Mouse (Mus musculus) embryonic facial prominence, embryonic 12.5 days (tissue): ENCODE data around the gene Serping1. TPM values are rescaled to one million over a fixed set of nuclear protein-coding genes. Genes with fewer than 3 reads are reported as not detected.
A peak's percentile ranks its signal among the peaks of the same experiment; 100 is the strongest.

Source experiments
- ATAC-seq: fragments of 200-750 bp; cut with Nextera tagmentation; 2 replicates; pipeline ENCODE4 v1.8.0; 2017; ENCODE audit not compliant: insufficient number of reproducible peaks, insufficient read depth, low FRiP score, low TSS enrichment
- H3K27ac ChIP-seq: fragments of 300-500 bp; sonication (generic); 2 replicates; pipeline ENCODE4 v1.5.1; 2016; ENCODE audit warnings: mild to moderate bottlenecking
- H3K27me3 ChIP-seq: fragments of 300-500 bp; sonication (generic); 2 replicates; pipeline ENCODE4 v1.6.1; 2016; ENCODE audit warnings: mild to moderate bottlenecking, moderate library complexity
- H3K36me3 ChIP-seq: fragments of 300-500 bp; sonication (generic); 2 replicates; pipeline ENCODE4 v1.6.1; 2016; ENCODE audit warnings: mild to moderate bottlenecking
- H3K4me1 ChIP-seq: fragments of 300-500 bp; sonication (generic); 2 replicates; pipeline ENCODE4 v1.6.1; 2016
- H3K4me2 ChIP-seq: fragments of 300-500 bp; sonication (generic); replicated peaks from 2 replicates; pipeline ENCODE4 v1.6.1; 2016; ENCODE audit warnings: mild to moderate bottlenecking, moderate library complexity
- H3K4me3 ChIP-seq: fragments of 300-500 bp; sonication (generic); 2 replicates; pipeline ENCODE4 v1.5.1; 2016; ENCODE audit warnings: mild to moderate bottlenecking
- H3K9ac ChIP-seq: fragments of 300-500 bp; sonication (generic); 2 replicates; pipeline ENCODE4 v1.6.1; 2016; ENCODE audit warnings: mild to moderate bottlenecking, moderate library complexity
- H3K9me3 ChIP-seq: fragments of 300-500 bp; sonication (generic); 2 replicates; pipeline ENCODE4 v1.6.1; 2016; ENCODE audit warnings: mild to moderate bottlenecking, moderate library complexity
- WGBS: fragments of 180-500 bp; shearing (Covaris S2); methylation state at CpG from one replicate; pipeline ENCODE4 v1.1.7; 2016; 5-methylcytosine and 5-hydroxymethylcytosine counted together
- polyA plus RNA-seq: library from polyadenylated mRNA; unstranded; fragments of >200 nt; fragmentation: Nextera tagmentation; extraction: Ambion mirVana; gene quantifications from 2 replicates; pipeline ENCODE4 v1.2.1, GENCODE M21; 2016

Serping1 gene
- polyA plus RNA-seq, 1 experiment from 2014 or later = 24.7 TPM

DNA sequence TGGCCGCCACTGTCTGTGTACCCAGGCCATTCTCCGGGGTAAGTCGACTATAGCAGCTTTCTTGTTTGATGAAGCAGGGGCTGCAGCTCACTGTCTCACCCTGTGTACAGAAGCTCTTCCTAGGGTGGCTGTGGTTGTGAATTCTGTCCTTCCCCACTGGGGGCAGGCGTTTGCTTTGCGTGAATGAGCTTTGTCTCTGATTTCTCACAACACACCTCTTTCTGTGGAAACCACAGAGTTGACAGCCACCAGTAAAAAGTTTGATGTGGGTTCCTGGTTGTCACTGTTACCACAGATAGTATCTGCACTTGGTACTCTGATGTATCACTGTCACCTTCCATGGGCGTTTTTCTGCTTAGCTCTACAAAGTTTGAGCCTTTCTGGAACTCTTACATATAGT, 4.0 kb upstream of the Serping1 start:
- H3K27ac ChIP-seq = no peak overlapping the region
- H3K36me3 ChIP-seq = no peaks in the 10 kb centered on the region
- no peak for ATAC-seq
- H3K4me1 ChIP-seq = peaks cover 6% of the 10 kb centered on the region
- no peak overlapping the region for H3K4me3 ChIP-seq
- no peak overlapping the region for H3K4me2 ChIP-seq
- H3K9ac ChIP-seq = no peak overlapping the region
- no peaks in the 10 kb centered on the region for H3K9me3 ChIP-seq
- no peaks in the 10 kb centered on the region for H3K27me3 ChIP-seq
- 57% methylated on average over 6 of the region's 6 CpGs for WGBS

DNA sequence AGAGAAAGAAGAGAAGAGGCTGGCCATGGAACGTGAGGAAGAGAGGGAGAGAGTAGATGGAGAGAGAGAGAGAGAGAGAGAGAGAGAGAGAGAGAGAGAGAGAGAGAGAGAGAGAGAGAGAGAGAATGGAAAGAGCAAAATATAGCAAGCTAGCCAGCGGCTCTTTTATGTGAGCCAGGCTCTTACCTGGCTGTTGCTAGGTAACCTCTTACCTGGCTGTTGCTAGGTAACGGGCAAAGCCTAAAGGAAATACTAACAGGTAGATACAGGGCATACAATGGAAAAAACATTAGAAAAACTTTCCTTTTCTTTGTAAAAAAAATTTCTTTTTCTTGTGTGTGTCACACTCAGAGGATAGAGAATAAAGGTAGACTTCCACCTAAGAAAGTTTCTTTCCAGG, 2.5 kb upstream of the Serping1 start:
- H3K9me3 ChIP-seq = no peaks in the 10 kb centered on the region
- ATAC-seq = no peak

DNA sequence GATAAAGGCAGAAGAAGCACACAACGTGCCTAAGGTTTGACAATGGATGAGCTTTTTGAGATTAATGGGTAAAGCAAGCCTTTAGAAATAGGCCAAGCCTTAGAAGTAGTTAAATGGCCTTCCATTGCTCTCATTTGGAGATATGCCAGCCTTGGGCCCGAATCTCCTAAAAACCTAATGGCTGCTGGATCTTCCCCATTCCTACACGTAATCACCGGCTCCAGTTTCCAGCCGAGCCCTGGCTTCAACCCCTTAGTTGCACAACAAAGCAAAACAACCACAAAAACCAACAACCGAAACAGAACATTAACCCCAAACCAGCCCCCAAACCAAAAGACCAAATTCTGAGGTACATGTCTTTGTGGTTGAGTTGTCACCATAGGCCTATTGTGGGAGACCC, 421 bp upstream of the Serping1 start:
- 84% methylated on average over 6 of the region's 6 CpGs for WGBS
- H3K4me1 ChIP-seq = peaks cover 7% of the 10 kb centered on the region
- H3K4me3 ChIP-seq = no peak overlapping the region
- H3K36me3 ChIP-seq = no peaks in the 10 kb centered on the region
- no peak overlapping the region for H3K9ac ChIP-seq
- H3K27me3 ChIP-seq = no peaks in the 10 kb centered on the region
- no peak overlapping the region for H3K4me2 ChIP-seq
- no peaks in the 10 kb centered on the region for H3K9me3 ChIP-seq
- no peak overlapping the region for H3K27ac ChIP-seq
- no peak for ATAC-seq

More for the DNA sequence above, 2.5 kb upstream of the Serping1 start:
- Histone ChIP-seq H3K4me2 (no peak overlapping the region), H3K4me3 (no peak overlapping the region), H3K9ac (no peak overlapping the region), H3K4me1 (peaks cover 7% of the 10 kb centered on the region), H3K27me3 (no peaks in the 10 kb centered on the region), H3K36me3 (no peaks in the 10 kb centered on the region), H3K27ac (no peak overlapping the region)
- WGBS = 59% methylated on average over 3 of the region's 3 CpGs

DNA sequence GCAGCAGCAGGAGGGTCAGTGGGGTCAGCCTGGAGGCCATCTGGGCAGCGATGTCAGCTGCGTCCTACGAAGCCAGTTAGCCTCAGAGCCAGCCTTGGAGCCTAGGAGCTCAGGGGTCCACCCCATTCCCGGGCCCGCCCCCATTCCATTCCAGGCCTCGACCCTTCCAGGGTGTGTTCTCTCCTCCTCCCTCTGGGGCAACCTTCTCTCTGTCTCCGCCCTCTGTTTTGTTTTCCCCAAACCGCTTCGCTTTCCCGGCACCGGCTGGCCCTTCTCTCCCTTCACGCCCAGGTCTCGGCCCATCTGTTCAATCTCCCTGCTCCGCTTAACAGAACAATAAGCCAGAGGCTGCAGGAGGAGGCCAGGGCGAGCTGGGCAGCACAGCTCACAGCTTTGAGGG, 493 bp downstream of the Serping1 start:
- Histone ChIP-seq H3K4me2 (peak overlapping the region; percentile 63), H3K27me3 (no peaks in the 10 kb centered on the region), H3K27ac (peak overlapping the region; percentile 76), H3K36me3 (no peaks in the 10 kb centered on the region), H3K9ac (peak overlapping the region; percentile 44; the same call in 1 of the 2 replicates), H3K9me3 (no peaks in the 10 kb centered on the region), H3K4me1 (peaks cover 7% of the 10 kb centered on the region), H3K4me3 (peak overlapping the region; percentile 30)
- ATAC-seq = peak; percentile 86
- under 1% methylated on average over 14 of the region's 15 CpGs for WGBS

DNA sequence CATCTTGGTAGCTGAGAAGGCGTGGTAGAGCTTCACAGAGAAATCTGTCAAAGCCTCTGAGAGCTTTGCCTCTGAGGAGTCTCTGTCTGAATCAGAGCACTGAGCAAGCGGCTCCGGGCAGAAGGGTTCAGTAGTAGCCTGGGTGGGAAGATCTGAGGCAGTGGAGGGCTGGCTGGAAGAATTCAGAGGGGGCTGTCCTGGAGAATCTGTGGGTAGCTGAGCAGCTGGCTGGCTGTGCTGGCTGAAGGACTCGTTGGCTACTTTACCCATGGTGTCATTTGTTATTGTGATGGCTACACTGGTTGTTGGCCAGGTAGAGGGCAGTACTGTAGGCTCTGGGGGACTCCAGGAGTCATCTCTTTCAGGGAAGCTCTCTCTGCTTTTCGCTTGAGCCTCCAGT, 2.0 kb downstream of the Serping1 start:
- ATAC-seq = no peak

DNA sequence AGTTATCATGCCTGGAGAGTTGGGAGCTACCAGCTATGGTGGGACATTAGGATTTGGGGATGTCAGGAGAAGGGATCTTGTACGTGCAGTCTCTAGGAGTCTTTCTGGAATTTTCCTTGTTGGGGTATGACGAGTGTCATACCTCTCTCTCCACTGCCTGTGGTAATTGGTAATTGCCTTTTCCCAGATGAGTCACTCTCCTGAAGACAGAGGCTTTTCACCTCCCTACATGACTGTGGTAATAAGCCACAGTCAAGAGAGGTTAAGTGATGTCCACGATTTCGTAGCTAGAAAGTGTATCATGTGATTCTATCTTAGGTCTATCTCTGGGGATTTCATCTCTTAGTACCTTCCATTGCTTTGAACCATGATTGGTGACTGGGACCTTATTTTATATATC, 2.8 kb downstream of the Serping1 start:
- H3K9me3 ChIP-seq = no peaks in the 10 kb centered on the region
- no peak overlapping the region for H3K4me2 ChIP-seq
- ATAC-seq = no peak
- H3K4me3 ChIP-seq = no peak overlapping the region
- H3K36me3 ChIP-seq = no peaks in the 10 kb centered on the region
- H3K27ac ChIP-seq = no peak overlapping the region
- H3K9ac ChIP-seq = no peak overlapping the region
- no peaks in the 10 kb centered on the region for H3K27me3 ChIP-seq
- peaks cover 7% of the 10 kb centered on the region for H3K4me1 ChIP-seq
- WGBS = 82% methylated on average over 4 of the region's 4 CpGs

More for the DNA sequence above, 2.0 kb downstream of the Serping1 start:
- Histone ChIP-seq H3K9me3 (no peaks in the 10 kb centered on the region), H3K9ac (no peak overlapping the region), H3K36me3 (no peaks in the 10 kb centered on the region), H3K4me2 (no peak overlapping the region), H3K27me3 (no peaks in the 10 kb centered on the region), H3K4me3 (no peak overlapping the region), H3K4me1 (peaks cover 7% of the 10 kb centered on the region), H3K27ac (no peak overlapping the region)
- WGBS = 83% methylated on average over 5 of the region's 5 CpGs

DNA sequence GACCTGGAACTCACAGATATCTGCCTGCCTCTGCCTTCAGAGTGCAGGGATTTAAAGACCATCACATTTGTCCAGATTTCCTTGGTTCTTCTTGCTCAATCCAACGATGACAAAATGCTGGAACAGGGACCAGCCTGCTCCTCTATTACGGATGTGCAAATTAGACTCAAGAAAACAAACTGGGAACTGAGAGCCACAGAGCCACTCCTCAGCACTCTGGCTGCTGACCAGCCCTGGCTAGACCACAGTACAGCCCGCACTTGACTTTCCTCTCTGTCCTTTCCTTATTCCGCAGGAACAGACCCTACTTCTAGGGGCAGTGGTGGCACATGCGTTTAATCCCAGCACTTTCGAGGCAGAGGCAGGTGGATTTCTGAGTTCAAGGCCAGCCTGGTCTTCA, 4.7 kb downstream of the Serping1 start:
- 75% methylated on average over 6 of the region's 6 CpGs for WGBS
- Histone ChIP-seq H3K9me3 (no peaks in the 10 kb centered on the region), H3K27ac (no peak overlapping the region), H3K4me1 (peaks cover 7% of the 10 kb centered on the region), H3K9ac (no peak overlapping the region), H3K36me3 (no peaks in the 10 kb centered on the region), H3K27me3 (no peaks in the 10 kb centered on the region), H3K4me2 (no peak overlapping the region), H3K4me3 (no peak overlapping the region)
- ATAC-seq = no peak

DNA sequence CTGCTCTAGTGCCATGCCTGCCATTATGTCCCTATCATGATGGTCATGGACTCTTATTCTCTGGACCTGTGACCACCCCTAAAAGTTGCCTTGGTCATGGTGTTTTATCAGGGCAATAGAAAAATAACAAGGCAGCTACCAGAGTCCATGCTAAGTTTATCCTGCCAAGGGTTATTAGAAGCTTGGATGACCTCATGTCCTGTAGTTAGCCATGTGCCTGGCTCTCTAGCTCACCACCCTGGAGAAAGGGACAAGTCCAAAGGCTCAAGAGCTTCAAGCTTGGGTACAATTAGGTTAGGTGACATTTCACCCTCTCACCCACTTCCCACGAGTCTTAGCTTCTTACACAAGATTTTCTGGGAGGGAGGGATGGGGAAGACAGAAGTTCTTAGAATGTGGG, 12.4 kb downstream of the Serping1 start:
- no peak overlapping the region for H3K4me2 ChIP-seq
- H3K4me1 ChIP-seq = no peaks in the 10 kb centered on the region
- ATAC-seq = no peak
- no peaks in the 10 kb centered on the region for H3K9me3 ChIP-seq
- no peaks in the 10 kb centered on the region for H3K36me3 ChIP-seq
- no peaks in the 10 kb centered on the region for H3K27me3 ChIP-seq
- WGBS = 52% methylated on average over 1 of the region's 1 CpGs
- no peak overlapping the region for H3K4me3 ChIP-seq
- no peak overlapping the region for H3K9ac ChIP-seq
- no peak overlapping the region for H3K27ac ChIP-seq

DNA sequence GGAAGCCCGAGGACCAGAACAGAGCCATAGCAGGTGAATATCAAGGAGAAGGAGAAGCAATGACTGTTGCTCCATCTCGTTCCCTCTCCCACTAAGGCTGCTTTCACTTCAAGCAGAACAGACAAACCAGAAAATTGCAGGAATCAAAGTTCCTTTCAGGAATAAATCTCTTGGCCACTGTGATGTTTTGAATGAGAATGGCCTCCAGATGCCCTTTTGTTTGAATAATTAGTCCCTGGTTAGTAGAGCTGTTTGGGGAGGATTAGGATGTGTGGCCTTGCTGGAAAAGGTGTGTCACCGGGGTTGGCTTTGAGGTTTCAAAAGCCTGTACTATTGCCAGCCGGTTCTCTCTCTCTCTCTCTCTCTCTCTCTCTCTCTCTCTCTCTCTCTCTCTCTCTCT, 12.9 kb downstream of the Serping1 start:
- H3K4me1 ChIP-seq = no peaks in the 10 kb centered on the region
- 27% methylated on average over 4 of the region's 4 CpGs for WGBS
- H3K36me3 ChIP-seq = no peaks in the 10 kb centered on the region
- H3K4me2 ChIP-seq = no peak overlapping the region
- H3K27me3 ChIP-seq = no peaks in the 10 kb centered on the region
- H3K27ac ChIP-seq = no peak overlapping the region
- H3K9ac ChIP-seq = no peak overlapping the region
- no peaks in the 10 kb centered on the region for H3K9me3 ChIP-seq
- no peak overlapping the region for H3K4me3 ChIP-seq
- no peak for ATAC-seq

DNA sequence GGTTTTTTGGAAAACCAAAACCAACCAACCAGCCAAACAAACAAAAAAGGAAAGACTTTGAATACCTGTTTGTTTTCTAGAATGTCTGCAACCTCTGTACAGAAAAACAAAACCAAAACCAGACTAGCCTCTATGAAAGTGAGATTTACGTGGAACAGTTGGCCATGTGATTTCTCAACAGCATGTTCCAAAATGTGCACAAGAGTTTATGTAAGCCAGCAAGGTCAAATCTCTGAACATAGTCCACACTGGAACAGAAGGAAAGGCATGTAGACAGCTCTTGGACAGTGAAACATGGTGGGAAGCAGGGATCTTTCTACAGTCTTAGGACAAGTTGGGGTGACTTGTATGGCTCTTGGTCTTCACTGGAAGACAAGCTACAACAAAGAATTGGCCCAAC, 13.4 kb downstream of the Serping1 start:
- 80% methylated on average over 1 of the region's 1 CpGs for WGBS
- no peak overlapping the region for H3K9ac ChIP-seq
- ATAC-seq = no peak
- H3K27ac ChIP-seq = no peak overlapping the region
- H3K4me2 ChIP-seq = no peak overlapping the region
- no peaks in the 10 kb centered on the region for H3K36me3 ChIP-seq
- H3K27me3 ChIP-seq = no peaks in the 10 kb centered on the region
- no peak overlapping the region for H3K4me3 ChIP-seq
- no peaks in the 10 kb centered on the region for H3K4me1 ChIP-seq
- no peaks in the 10 kb centered on the region for H3K9me3 ChIP-seq

DNA sequence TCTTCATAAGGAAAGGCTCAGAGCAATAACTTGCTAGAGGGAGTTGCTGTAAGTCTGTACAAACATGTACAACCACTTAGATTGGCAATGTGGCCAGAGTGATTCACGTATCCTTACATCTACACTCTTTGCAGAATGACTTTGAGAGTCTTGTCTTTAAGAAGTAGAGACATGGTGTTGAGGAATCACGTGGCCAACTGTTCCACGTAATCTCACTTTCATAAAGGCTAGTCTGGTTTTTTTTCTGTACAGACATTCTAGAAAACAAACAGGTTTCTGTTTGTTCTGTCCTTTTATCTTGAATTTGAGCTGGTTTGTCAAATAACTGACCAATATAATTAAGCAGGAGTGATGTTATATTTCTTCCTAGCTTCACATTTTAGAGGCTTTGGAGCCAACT, 13.9 kb downstream of the Serping1 start:
- H3K4me2 ChIP-seq = no peak overlapping the region
- no peak overlapping the region for H3K27ac ChIP-seq
- ATAC-seq = no peak
- WGBS = 83% methylated on average over 3 of the region's 3 CpGs
- no peaks in the 10 kb centered on the region for H3K36me3 ChIP-seq
- H3K4me3 ChIP-seq = no peak overlapping the region
- no peaks in the 10 kb centered on the region for H3K9me3 ChIP-seq
- H3K4me1 ChIP-seq = no peaks in the 10 kb centered on the region
- H3K9ac ChIP-seq = no peak overlapping the region
- no peaks in the 10 kb centered on the region for H3K27me3 ChIP-seq

DNA sequence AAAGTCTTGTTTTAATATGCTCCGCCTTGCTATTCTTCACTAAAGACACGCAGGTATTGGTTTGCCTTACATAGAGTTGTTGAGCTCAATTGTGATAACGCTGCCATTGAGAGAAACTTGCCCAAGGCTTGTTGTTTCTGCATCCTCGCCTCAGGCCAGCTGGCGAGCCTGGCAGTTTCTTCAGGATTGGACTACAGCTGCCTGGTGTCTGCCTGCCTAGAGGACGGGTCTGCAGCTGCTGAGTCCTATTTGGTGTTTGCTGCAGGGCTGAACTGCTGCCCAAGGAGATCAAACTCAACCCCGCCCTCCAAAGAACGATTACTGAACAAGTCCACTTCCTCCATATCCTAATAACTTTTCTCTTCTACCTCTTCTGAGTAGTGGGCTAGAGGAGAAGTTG, 14.5 kb downstream of the Serping1 start:
- Histone ChIP-seq H3K4me2 (no peak overlapping the region), H3K4me3 (no peak overlapping the region), H3K9me3 (no peaks in the 10 kb centered on the region), H3K27ac (no peak overlapping the region), H3K9ac (no peak overlapping the region), H3K36me3 (no peaks in the 10 kb centered on the region), H3K27me3 (no peaks in the 10 kb centered on the region), H3K4me1 (no peaks in the 10 kb centered on the region)
- ATAC-seq = no peak
- WGBS = 65% methylated on average over 8 of the region's 8 CpGs

DNA sequence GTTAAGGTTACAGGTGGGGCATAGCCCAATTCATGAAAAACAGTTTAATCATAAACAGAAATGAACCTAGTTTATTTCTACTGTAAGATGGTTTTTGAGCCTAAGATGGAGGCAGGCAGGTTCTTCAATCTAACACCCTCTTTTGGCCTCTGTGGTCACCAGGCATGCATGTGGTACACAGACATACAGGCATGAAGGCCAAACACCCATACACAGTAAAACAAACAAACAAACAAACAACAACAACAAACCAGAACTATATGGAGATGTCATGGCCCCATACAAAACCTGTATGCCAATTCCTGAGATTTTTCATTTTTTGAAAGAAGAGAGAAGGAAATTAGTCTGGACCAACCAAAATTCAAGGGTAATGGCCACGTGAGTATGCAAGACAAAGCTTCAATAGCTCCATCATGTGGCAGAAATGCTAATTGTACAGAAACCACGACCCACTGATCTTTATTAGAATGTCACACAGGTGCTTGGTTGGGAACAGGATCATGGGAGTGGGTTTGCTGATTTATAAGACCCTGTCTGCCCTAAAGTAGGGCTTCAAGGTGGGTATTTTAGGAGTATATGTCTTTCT, 16.6 kb downstream of the Serping1 start:
- Histone ChIP-seq H3K4me2 (no peak overlapping the region), H3K9me3 (no peaks in the 10 kb centered on the region), H3K27ac (no peak overlapping the region), H3K4me3 (no peak overlapping the region), H3K4me1 (no peaks in the 10 kb centered on the region), H3K9ac (no peak overlapping the region), H3K36me3 (no peaks in the 10 kb centered on the region), H3K27me3 (no peaks in the 10 kb centered on the region)
- WGBS = 3% methylated on average over 2 of the region's 2 CpGs
- no peak for ATAC-seq
